Mouse (Mus musculus) intestine, postnatal 0 days (tissue): ENCODE data around the gene Lrp1. TPM values are rescaled to one million over a fixed set of nuclear protein-coding genes. Genes with fewer than 3 reads are reported as not detected.
A peak's percentile ranks its signal among the peaks of the same experiment; 100 is the strongest.

Experiments
- ATAC-seq: fragments of 200-750 bp; cut with Nextera tagmentation; 2 replicates; pipeline ENCODE4 v1.8.0; 2017; ENCODE audit warnings: mild to moderate bottlenecking, moderate TSS enrichment, moderate library complexity
- H3K27ac ChIP-seq: fragments of 300-500 bp; sonication (generic); 2 replicates; pipeline ENCODE4 v1.5.1; 2014; ENCODE audit warnings: mild to moderate bottlenecking, low read depth, low read length, moderate library complexity
- H3K27me3 ChIP-seq: fragments of 300-500 bp; sonication (generic); replicated peaks from 2 replicates; pipeline ENCODE4 v1.6.1; 2014; ENCODE audit warnings: low read length, mixed read lengths; ENCODE audit not compliant: control insufficient read depth, insufficient read depth
- H3K36me3 ChIP-seq: fragments of 300-500 bp; sonication (generic); 2 replicates; pipeline ENCODE4 v1.6.1; 2014; ENCODE audit warnings: mild to moderate bottlenecking, moderate library complexity; ENCODE audit not compliant: control insufficient read depth, insufficient read depth
- H3K4me1 ChIP-seq: fragments of 300-500 bp; sonication (generic); replicated peaks from 2 replicates; pipeline ENCODE4 v1.6.1; 2014; ENCODE audit warnings: antibody characterized with exemption, low read length, mixed read lengths; ENCODE audit not compliant: control insufficient read depth, insufficient read depth
- H3K4me2 ChIP-seq: fragments of 300-500 bp; sonication (generic); replicated peaks from 2 replicates; pipeline ENCODE4 v1.6.1; 2014; ENCODE audit warnings: low read depth, mild to moderate bottlenecking, moderate library complexity
- H3K4me3 ChIP-seq: fragments of 300-500 bp; sonication (generic); 2 replicates; pipeline ENCODE4 v1.5.1; 2014; ENCODE audit warnings: low read depth, low read length
- H3K9ac ChIP-seq: fragments of 300-500 bp; sonication (generic); 2 replicates; pipeline ENCODE4 v1.6.1; 2014; ENCODE audit warnings: mild to moderate bottlenecking, low read depth, low read length
- H3K9me3 ChIP-seq: fragments of 300-500 bp; sonication (generic); 2 replicates; pipeline ENCODE4 v1.6.1; 2016; ENCODE audit warnings: mixed run types; ENCODE audit not compliant: control insufficient read depth
- CTCF ChIP-seq: sonication (generic); IDR thresholded peaks from 2 replicates; pipeline ENCODE4 v1.5.1; 2016; ENCODE audit warnings: low read depth, mild to moderate bottlenecking, control low read depth, antibody characterized with exemption, moderate library complexity
- WGBS: fragments of 180-500 bp; shearing (Covaris S2); extraction: QIAGEN DNeasy Blood & Tissue Kit; methylation state at CpG from one replicate; pipeline ENCODE4 v1.1.7; 2014; 5-methylcytosine and 5-hydroxymethylcytosine counted together
- polyA plus RNA-seq: library from polyadenylated mRNA; unstranded; fragments of >200 nt; fragmentation: Nextera tagmentation; extraction: Ambion mirVana; gene quantifications from 2 replicates; pipeline ENCODE4 v1.2.1, GENCODE M21; 2015

The Lrp1 gene
- polyA plus RNA-seq, 1 experiment from 2014 or later, result 28.9 TPM

- Histone ChIP-seq H3K27me3 (no peaks in the 10 kb centered on the region), H3K27ac (peak overlapping the region; percentile 94), H3K4me1 (peaks cover 3% of the 10 kb centered on the region; the same call in 1 of the 2 replicates), H3K9me3 (no peaks in the 10 kb centered on the region), H3K4me2 (peak overlapping the region; percentile 93), H3K4me3 (peak overlapping the region; percentile 66), H3K9ac (peak overlapping the region; percentile 74), H3K36me3 (peaks cover 8% of the 10 kb centered on the region)
- TF ChIP-seq CTCF, result peak; percentile 97
- peak; percentile 61 for ATAC-seq
- 5% methylated on average over 19 of the region's 19 CpGs for WGBS
These were observed 21.2 kb upstream of the Lrp1 start for GRCm38 (mm10) chr10:127641861-127642771.

DNA sequence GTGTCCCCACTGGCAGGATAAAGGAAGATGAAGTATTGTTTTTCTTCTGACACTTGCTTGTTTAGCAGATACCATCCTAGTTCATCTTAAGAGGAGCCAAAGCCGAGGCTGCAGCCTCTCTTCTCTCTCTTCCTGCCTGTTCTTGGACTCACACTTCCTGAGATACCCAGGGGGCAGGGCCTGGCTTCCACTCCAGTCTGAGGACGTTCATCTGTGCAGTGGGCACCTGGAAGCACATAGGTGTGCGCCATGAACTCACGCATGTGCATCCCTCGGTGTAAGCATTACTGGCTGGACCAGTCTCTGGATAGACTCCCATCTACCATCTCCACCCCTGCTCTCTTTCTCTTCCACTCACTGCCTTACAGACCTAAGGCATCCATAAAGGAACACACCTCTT is 19.5 kb upstream of the Lrp1 start:
- Histone ChIP-seq H3K27me3 (no peaks in the 10 kb centered on the region), H3K9ac (no peak overlapping the region), H3K36me3 (no peaks in the 10 kb centered on the region), H3K4me2 (no peak overlapping the region), H3K4me3 (no peak overlapping the region), H3K9me3 (no peaks in the 10 kb centered on the region), H3K4me1 (peaks cover 3% of the 10 kb centered on the region; the same call in 1 of the 2 replicates), H3K27ac (no peak overlapping the region)
- no peak for ATAC-seq
- 68% methylated on average over 5 of the region's 5 CpGs for WGBS
- TF ChIP-seq CTCF, result no peak

DNA sequence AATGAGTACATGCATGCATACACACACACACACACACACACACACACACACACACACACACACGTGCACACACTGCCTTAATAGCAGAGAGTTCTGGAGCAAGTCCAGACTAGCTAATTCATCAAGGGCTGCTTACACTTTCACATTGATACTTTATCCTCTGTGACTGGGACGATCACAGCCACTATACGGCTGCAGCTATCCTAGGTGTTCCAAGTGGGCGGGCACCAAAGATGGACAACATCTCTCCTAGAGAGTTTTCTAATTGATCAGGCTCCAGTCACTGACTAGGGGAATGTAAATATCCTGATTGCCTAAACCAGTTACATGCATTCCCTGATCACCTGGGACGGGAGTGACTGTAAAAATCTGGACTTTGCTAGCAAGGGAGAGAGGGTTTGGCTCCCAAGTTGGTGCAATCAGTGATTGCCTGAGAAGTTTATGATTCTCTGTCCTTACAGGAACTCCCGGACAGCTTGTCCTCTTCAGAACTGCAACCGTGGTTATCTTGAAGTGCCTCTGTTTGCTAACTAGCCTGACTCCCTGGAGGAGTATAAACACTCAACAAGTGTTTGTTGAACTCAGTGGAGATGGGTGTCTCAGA is 11.8 kb upstream of the Lrp1 start:
- Histone ChIP-seq H3K9ac (no peak overlapping the region), H3K9me3 (no peaks in the 10 kb centered on the region), H3K36me3 (no peaks in the 10 kb centered on the region), H3K27ac (no peak overlapping the region), H3K4me3 (no peak overlapping the region), H3K4me2 (0 out of 2 replicates have a peak overlapping the region, but pooled peaks have one; percentile 1), H3K4me1 (peaks cover 7% of the 10 kb centered on the region), H3K27me3 (no peaks in the 10 kb centered on the region)
- WGBS, result 23% methylated on average over 7 of the region's 7 CpGs
- TF ChIP-seq CTCF, result no peak
- ATAC-seq, result peak; percentile 88

- 78% methylated on average over 10 of the region's 10 CpGs for WGBS
- Histone ChIP-seq H3K4me2 (no peak overlapping the region), H3K27ac (no peak overlapping the region), H3K36me3 (no peaks in the 10 kb centered on the region), H3K27me3 (no peaks in the 10 kb centered on the region), H3K4me3 (no peak overlapping the region), H3K9ac (no peak overlapping the region), H3K4me1 (peaks cover 7% of the 10 kb centered on the region), H3K9me3 (no peaks in the 10 kb centered on the region)
- TF ChIP-seq CTCF, result no peak
- no peak for ATAC-seq
These were observed 10.6 kb upstream of the Lrp1 start for GRCm38 (mm10) chr10:127631261-127632214.

DNA sequence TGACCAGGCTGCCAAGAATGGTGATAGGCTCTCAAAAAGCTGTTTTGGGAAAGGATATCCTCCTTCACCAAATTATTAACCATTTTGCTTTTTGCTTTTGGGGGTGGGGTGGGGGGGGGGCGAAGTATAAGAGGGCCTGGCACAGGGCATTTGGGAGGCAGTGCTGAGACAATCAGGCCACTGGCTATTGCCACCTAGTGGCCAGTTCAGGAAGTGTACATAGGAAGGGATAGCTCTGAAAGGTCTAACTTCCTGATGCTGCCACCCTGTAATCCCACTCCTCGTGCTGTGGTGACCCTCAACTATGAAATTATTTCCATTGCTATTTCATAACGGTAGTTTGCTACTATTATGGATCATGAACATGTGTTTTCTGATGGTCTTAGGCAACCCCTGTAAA is 5.5 kb upstream of the Lrp1 start:
- no peaks in the 10 kb centered on the region for H3K9me3 ChIP-seq
- no peak overlapping the region for H3K27ac ChIP-seq
- H3K9ac ChIP-seq, result no peak overlapping the region
- peak; percentile 64 for TF ChIP-seq CTCF
- no peaks in the 10 kb centered on the region for H3K36me3 ChIP-seq
- no peaks in the 10 kb centered on the region for H3K27me3 ChIP-seq
- no peak overlapping the region for H3K4me2 ChIP-seq
- WGBS, result 92% methylated on average over 3 of the region's 3 CpGs
- ATAC-seq, result no peak
- H3K4me3 ChIP-seq, result no peak overlapping the region
- no peaks in the 10 kb centered on the region for H3K4me1 ChIP-seq
